Mouse (Mus musculus): Measurements from ENCODE around the gene Rnf215. TPM values are rescaled to one million over a fixed set of nuclear protein-coding genes. Genes with fewer than 3 reads are reported as not detected.
A peak's percentile ranks its signal among the peaks of the same experiment; 100 is the strongest.
"Not testable (repeated sequence)": the region's sequence is repeated elsewhere in the genome, so short reads cannot be mapped to it uniquely, and the experiment has no call there.

Gene Rnf215
- total RNA-seq (2014; fragmentation: Nextera tagmentation) (6.6 and 8.0 TPM in 2 replicates), total RNA-seq (2017) (3.4 and 5.8 TPM in 2 replicates)

- ATAC-seq (replicated peaks; ENCODE audit: low FRiP score, low TSS enrichment, poor library complexity, severe bottlenecking), result peak; percentile 71
Measured at GRCm38 (mm10) chr11:4134986-4135935, at the start of gene Rnf215. TSS of gene Rnf215 (plus strand) at chr11:4135202.

- peak; percentile 84 for ATAC-seq (replicated peaks; ENCODE audit: low FRiP score, low TSS enrichment, poor library complexity, severe bottlenecking)
Measured at GRCm38 (mm10) chr11:4086246-4086645, 48.8 kb upstream of the Rnf215 start.

- no peak for ATAC-seq (replicated peaks; ENCODE audit: low FRiP score, low TSS enrichment, poor library complexity, severe bottlenecking)
Measured at GRCm38 (mm10) chr11:4087267-4087666, 47.7 kb upstream of the Rnf215 start.

GRCm38 (mm10) chr11:4093459-4094377, 41.3 kb upstream of the Rnf215 start:
- no peak for ATAC-seq (replicated peaks; ENCODE audit: low FRiP score, low TSS enrichment, poor library complexity, severe bottlenecking)

GRCm38 (mm10) chr11:4094378-4095170, 40.4 kb upstream of the Rnf215 start:
- ATAC-seq (replicated peaks; ENCODE audit: low FRiP score, low TSS enrichment, poor library complexity, severe bottlenecking), result peak; percentile 53

GRCm38 (mm10) chr11:4095171-4096053, 39.6 kb upstream of the Rnf215 start, which contains the start of gene Mtfp1:
TSS of gene Mtfp1 (minus strand) at chr11:4095445.
- peak; percentile 42 for ATAC-seq (replicated peaks; ENCODE audit: low FRiP score, low TSS enrichment, poor library complexity, severe bottlenecking)

GRCm38 (mm10) chr11:4096054-4096984, 38.7 kb upstream of the Rnf215 start:
- ATAC-seq (replicated peaks; ENCODE audit: low FRiP score, low TSS enrichment, poor library complexity, severe bottlenecking), result peak; percentile 87

GRCm38 (mm10) chr11:4097091-4097621, 37.8 kb upstream of the Rnf215 start:
- no peak for ATAC-seq (replicated peaks; ENCODE audit: low FRiP score, low TSS enrichment, poor library complexity, severe bottlenecking)

GRCm38 (mm10) chr11:4098120-4098519, 36.9 kb upstream of the Rnf215 start:
- ATAC-seq (replicated peaks; ENCODE audit: low FRiP score, low TSS enrichment, poor library complexity, severe bottlenecking), result no peak

- no peak for ATAC-seq (replicated peaks; ENCODE audit: low FRiP score, low TSS enrichment, poor library complexity, severe bottlenecking)
Measured at GRCm38 (mm10) chr11:4098816-4099215, 36.2 kb upstream of the Rnf215 start.

- ATAC-seq (replicated peaks; ENCODE audit: low FRiP score, low TSS enrichment, poor library complexity, severe bottlenecking), result no peak
Measured at GRCm38 (mm10) chr11:4099447-4099846, 35.6 kb upstream of the Rnf215 start.

GRCm38 (mm10) chr11:4101851-4102250, 33.2 kb upstream of the Rnf215 start:
- ATAC-seq (replicated peaks; ENCODE audit: low FRiP score, low TSS enrichment, poor library complexity, severe bottlenecking), result no peak

- ATAC-seq (replicated peaks; ENCODE audit: low FRiP score, low TSS enrichment, poor library complexity, severe bottlenecking), result no peak
Measured at GRCm38 (mm10) chr11:4103522-4103921, 31.5 kb upstream of the Rnf215 start.

- ATAC-seq (replicated peaks; ENCODE audit: low FRiP score, low TSS enrichment, poor library complexity, severe bottlenecking), result no peak
Measured at GRCm38 (mm10) chr11:4104989-4105388, 30.0 kb upstream of the Rnf215 start.

- ATAC-seq (replicated peaks; ENCODE audit: low FRiP score, low TSS enrichment, poor library complexity, severe bottlenecking), result no peak
Measured at GRCm38 (mm10) chr11:4105444-4105843, 29.6 kb upstream of the Rnf215 start.

- ATAC-seq (replicated peaks; ENCODE audit: low FRiP score, low TSS enrichment, poor library complexity, severe bottlenecking), result not testable (repeated sequence)
Measured at GRCm38 (mm10) chr11:4107901-4108300, 27.1 kb upstream of the Rnf215 start.

- no peak for ATAC-seq (replicated peaks; ENCODE audit: low FRiP score, low TSS enrichment, poor library complexity, severe bottlenecking)
Measured at GRCm38 (mm10) chr11:4108691-4109090, 26.3 kb upstream of the Rnf215 start.

Data from megakaryocyte-erythroid progenitor cell, adult 5-6 weeks (primary cell).